Mouse (Mus musculus): ENCODE data around the gene Hyal4.

GRCm38 (mm10) chr6:24748029-24748428, at the start of gene Hyal4:
- no peak for TF ChIP-seq CTCF (IDR thresholded peaks at IDR 0.05; ENCODE audit: low read depth)
- no peak for TF ChIP-seq EP300 (optimal IDR thresholded peaks at IDR 0.05)

All from stomach, postnatal 0 days (tissue).